Mouse (Mus musculus): Measurements from ENCODE around the gene H2al1e.
"Not testable (repeated sequence)": the region's sequence is repeated elsewhere in the genome, so short reads cannot be mapped to it uniquely, and the experiment has no call there.

DNA sequence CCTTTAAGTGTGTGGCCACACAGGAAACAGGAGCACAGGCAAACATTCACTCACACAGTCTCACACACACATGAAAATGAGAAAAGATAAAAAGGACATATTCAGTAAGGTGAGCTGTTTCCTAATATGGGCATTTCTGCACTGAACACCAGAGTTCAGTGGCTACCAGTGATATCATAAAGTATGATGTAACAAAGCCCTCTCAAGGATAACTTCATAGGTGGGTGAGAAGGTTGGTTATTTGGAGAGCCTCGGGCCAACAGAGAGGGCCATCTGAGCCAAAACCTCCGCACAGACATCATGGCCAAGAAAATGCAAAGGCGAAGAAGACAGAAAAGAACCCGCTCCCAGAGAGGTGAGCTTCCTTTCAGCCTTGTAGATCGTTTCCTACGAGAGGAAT is 9.5 kb downstream of the H2al1e start, which contains the start of gene H2al1h:
- TF ChIP-seq CTCF, EP300 (IDR thresholded peaks at IDR 0.05): not testable (repeated sequence)

Measured in lung, postnatal 0 days (tissue).